Mouse (Mus musculus) liver (tissue): ENCODE measurements around the gene Cln5.

Experiments
- DNase-seq: peaks from one replicate; pipeline ENCODE4 v3.0.0-alpha.2; 2020; ENCODE audit warnings: mixed read lengths

Gene Cln5

DNA sequence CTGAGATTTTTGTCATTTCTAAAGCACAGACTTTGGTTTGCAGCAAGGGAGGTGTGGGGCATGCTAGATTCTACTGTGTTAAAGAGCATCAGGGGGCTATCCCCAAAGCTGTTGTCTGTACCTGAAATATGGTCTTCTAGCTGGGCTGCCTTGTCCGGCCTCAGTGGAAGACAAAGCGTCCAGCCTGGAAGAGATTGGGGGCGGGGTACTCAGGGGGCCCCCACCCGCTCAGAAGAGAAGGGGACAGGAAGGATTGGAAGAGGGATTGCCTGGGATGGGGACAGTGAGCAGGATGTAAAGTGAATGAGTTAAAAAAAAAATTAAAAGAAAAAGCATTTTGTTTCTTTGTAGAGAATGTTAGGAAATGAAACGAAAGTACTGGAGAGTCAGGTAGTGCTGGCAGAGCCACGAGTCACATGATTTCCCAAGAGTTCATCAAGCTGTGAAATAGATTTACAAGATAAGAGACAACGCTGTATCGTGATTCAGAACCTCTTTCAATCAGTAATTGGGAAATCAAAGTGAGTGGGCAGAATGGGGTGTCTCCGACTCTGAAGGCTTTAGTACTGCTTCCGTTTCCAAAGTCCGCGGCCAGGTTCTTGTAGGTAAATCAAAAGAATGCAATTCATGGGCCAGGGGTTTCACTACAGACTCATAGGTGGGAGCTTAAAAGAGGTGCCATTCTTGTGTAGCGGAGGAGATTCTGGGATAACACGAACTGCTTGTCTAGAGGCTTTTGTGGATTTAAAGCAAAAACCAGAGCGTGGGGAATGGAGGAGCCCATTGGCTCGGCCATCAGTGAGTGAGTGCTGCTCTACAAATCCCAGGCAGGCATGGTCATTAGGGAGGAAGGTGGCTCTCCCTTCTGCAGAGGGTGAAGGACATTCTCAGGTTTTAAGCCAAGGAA is 8.2 kb downstream of the Cln5 start:
- no peak for DNase-seq

DNA sequence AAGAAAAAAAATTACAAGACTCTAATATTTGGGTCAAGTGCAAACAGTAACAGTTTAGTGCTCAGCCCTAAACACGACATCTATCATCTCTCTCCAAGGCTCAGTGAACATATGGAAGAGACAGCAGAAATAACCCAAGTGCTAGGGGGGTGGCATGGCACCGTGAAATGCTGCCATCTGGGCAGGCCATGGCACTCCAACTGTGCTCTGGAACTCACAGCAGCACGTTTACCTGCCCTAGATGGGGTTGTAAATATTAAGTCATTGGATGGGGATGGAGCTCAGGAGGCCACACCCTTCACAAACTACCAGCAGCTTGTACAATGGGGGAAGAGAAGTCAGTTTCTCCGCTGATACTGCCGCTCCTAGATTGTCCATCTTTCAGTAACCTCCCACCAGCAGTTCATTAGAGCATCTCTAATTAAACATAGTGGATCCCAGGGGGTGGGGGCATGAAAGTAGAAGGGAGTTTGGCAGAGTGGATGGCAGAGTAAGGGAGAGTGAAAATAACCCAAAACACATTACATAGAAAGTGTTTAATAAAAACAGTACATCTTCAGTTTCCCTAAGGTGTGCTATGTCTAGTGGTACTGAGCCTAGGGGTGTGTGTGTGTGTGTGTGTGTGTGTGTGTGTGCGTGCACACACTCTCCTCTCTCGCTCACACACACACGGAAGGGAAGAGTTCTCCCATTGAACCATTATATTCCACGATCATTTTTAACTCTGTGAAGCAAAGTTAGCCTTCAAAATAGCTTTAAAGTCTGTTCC is 9.4 kb downstream of the Cln5 start:
- no peak for DNase-seq

DNA sequence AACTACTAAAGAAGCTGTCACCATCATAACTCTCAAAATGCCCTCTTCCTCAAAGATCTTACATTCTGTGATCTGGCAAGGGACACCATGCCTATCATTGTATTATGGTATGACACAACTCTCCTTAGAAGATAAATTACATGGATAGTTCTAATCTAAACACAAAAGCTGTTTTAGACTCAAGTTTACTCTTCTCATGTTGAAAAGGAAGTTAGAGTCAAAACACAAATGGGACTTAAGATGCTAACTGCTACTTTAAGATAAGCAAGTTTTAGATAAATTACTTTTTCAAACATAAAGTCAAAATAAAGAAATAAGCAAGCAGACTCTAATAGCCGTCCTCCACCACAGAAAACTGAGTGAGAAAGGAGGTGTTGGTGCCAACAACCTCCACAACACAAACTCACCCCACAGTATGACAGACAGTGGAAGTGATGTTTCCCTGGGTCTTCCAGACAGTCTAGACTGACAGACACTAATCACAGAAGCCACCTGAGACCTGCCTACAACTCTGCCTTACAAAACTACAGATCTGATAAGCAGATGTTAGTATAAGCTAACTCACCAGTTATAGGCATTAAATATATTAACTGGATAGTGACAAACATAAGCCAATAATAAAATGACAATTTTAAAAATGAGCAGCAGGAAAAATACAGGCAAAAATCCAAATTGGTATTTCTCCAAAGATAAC is 16.0 kb downstream of the Cln5 start:
- DNase-seq, result no peak

DNA sequence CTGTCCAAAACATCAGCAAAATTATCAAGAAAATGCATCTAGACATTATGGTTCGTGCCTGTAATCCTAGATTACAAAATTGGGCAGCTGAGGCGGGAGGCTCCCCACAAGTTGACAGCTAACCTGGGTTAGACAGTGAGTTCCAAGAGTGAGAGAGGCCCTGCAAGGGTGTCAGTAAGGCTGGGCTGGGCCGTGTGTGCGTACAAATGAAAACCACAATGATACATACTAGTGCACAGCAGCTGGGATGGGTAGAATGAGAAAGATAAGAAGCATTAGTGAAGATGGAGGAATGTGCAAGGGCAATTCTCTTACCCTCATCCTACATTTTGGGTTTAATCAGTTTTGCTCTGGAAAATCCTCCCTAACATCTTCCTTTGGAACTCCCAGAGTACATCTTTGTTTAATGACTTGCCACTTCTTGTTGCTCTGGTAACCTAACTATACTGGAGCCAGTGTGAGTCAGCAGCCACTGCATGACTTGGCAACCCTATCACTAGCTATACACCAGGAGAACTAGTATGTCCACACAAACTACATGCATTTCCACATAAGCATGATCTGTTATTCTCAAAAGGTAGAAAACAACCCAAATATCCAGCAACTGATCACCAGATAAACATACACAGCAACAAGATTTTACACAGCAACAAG is 16.8 kb downstream of the Cln5 start:
- DNase-seq, result peak; percentile 86

- no peak for DNase-seq
Observed at GRCm38 (mm10) chr14:103087846-103088245, 17.8 kb downstream of the Cln5 start.

DNA sequence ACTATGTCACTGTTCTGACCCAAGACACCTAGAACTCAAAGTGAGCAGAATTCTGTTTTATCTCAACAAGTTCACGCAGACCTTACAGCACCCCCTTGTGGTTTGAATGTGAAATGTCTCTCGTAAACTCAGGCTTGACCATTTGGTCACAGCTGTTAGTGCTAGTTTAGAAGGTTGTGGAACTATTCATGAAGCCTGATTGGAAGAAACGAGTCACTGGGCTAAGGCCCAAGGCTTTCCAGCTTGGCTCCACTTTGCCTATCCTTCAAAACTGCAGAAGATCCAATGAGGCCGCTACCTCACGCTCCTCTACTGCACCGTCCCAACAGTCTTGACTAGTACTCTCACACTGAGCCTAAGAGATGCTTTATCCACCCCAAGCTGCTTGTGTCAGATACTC is 18.6 kb downstream of the Cln5 start:
- peak; percentile 62 for DNase-seq

DNA sequence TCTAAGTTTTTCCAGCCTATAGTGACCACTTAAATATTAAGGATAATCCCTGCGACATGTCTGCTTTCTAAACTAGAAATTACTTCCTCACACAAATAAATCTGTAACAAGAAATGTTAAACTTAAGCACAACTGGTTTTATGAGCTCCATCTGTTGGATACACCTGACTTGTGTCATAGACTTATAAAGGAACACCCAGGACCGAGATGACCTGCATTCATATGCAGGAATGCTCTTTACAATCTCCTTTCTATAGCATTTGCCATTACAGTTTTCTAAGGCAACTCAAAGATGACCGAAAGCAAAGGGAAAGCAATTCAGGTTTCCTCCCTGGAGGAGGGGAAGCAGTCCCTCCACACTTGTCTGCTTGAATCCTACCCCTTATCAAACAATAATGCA is 23.2 kb downstream of the Cln5 start:
- DNase-seq, result no peak

- no peak for DNase-seq
Observed at GRCm38 (mm10) chr14:103093670-103094069, 23.7 kb downstream of the Cln5 start.

- DNase-seq, result no peak
Observed at GRCm38 (mm10) chr14:103095036-103095435, 25.0 kb downstream of the Cln5 start.

DNA sequence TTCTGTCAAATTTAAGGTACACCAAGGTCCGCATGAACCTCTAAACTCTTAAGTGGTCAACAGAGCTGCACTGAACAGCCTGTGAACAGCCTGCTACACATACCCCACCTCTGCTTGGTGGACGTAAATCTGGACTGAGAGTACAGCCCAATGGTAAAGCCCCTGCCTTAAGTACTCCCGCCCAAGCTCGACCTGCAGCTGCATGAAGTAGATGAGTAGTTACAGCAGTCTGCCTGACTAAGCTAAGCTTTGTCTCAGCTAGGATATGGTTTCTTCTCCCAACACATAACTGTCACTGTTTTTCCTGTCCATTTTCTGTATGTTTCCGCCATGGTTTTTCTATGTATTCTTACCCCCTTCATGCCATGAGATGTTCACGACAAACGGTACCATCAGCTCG is 25.8 kb downstream of the Cln5 start:
- no peak for DNase-seq

- DNase-seq, result no peak
Observed at GRCm38 (mm10) chr14:103096621-103097020, 26.6 kb downstream of the Cln5 start.

DNA sequence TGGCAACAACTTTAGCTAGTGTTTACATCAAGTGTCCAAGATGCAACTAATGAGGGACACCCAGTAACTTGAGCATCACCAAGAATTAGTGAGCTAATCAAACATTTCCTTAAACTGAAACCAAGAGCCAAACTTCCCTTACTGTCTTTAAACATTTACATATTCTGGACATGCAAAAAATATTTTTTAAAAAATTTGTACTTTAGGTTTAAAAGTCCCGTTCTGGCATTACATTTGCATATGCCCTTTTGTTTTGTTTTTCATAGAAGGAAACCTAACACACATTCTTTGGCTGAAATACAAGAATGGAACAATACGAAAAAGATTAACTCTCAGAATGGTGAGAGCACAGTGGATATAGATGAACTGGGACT is 28.2 kb downstream of the Cln5 start:
- DNase-seq, result no peak

- peak; percentile 95 for DNase-seq
Observed at GRCm38 (mm10) chr14:103098587-103099235, 28.7 kb downstream of the Cln5 start.

GRCm38 (mm10) chr14:103099238-103099933 is 29.4 kb downstream of the Cln5 start, which contains the start of gene Fbxl3:
Gene Fbxl3, minus strand, starts transcription at chr14:103099566.
- peak; percentile 93 for DNase-seq

GRCm38 (mm10) chr14:103100296-103100695 is 30.3 kb downstream of the Cln5 start:
- no peak for DNase-seq

- no peak for DNase-seq
Observed at GRCm38 (mm10) chr14:103101171-103101570, 31.2 kb downstream of the Cln5 start.

DNA sequence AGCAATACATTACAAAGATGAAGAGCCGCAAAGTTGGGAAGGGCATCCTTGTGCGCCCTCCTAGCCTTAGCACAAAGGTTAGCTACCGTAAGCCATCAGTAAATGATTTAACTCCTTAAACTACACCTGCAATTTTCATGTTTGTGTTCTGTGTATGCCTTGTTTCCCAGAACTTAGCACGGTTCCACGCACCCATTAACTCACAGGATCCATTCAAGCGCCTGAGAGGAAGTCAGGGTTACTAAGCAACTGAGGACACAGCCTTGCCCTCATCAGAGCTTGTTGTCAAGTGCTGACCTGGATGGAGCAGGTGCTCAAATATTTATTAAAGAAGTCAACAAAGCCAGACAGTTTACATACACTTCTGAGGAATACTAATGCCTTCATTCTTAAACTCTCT is 32.2 kb downstream of the Cln5 start:
- DNase-seq, result no peak

GRCm38 (mm10) chr14:103102731-103103335 is 32.8 kb downstream of the Cln5 start:
- DNase-seq, result no peak

DNA sequence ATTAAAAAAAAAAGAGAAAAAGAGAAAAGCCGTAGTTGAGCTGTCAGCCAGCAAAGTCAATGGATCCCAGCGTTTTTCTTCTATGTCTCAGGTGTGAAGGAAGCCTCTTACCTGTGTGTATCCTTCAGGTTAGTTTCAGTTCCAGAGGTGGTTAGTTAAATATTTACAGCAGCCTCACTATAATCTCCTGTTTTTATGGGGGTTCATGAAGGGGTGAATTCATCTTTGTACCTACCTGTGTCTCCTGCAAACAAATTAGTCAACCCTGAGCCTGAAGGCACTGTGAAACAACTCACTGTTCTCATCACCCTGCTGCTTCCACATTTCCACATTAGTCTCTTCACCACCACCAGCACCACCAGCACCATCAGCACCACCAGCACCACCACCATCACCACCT is 36.3 kb downstream of the Cln5 start:
- no peak for DNase-seq

DNA sequence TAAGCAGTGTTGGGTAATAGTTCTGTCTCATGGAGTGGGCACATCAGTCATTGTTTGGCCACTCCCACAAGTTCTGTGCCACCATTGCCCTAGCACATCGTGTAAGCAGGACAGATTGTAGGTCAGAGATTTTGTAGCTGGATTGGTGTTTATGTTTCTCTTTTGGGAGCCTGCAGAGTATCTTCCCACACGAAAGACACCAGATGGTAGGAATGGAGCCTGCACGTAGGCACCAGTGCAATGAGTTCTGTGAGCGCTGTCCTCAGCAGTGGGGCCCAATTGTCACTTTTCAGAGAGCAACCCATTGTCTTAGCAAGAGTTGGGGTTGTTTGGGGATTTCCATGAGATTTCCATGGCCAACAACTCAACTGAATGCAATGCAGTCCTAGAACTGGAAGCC is 40.0 kb downstream of the Cln5 start:
- no peak for DNase-seq
